Mouse (Mus musculus) G1E (cell line): ENCODE data around the gene Sptssb. TPM values are rescaled to one million over a fixed set of nuclear protein-coding genes. Genes with fewer than 3 reads are reported as not detected.
A peak's percentile ranks its signal among the peaks of the same experiment; 100 is the strongest.

Source experiments
- ATAC-seq: 2 replicates; pipeline ENCODE4 v1.8.0; 2016; ENCODE audit warnings: mild to moderate bottlenecking; ENCODE audit not compliant: insufficient number of reproducible peaks, poor library complexity, low FRiP score, severe bottlenecking; ENCODE audit errors: extremely low read depth
- DNase-seq: peaks from one replicate; pipeline ENCODE4 v3.0.0; 2012; ENCODE audit warnings: low spot score
- H3K27me3 ChIP-seq: 2 replicates; pipeline ENCODE4 v1.6.1; 2012; ENCODE audit warnings: mild to moderate bottlenecking, low read length, inconsistent platforms; ENCODE audit not compliant: insufficient read depth
- H3K36me3 ChIP-seq: replicated peaks from 2 replicates; pipeline ENCODE3; 2012; ENCODE audit warnings: mild to moderate bottlenecking, inconsistent platforms
- H3K4me1 ChIP-seq: 2 replicates; pipeline ENCODE4 v1.6.1; 2012; ENCODE audit warnings: low read depth, low read length, inconsistent platforms, mixed read lengths; ENCODE audit not compliant: insufficient read depth
- H3K4me3 ChIP-seq: 2 replicates; pipeline ENCODE4 v1.5.1; 2012; ENCODE audit warnings: low read depth, mild to moderate bottlenecking, inconsistent platforms, low read length, moderate library complexity, mixed read lengths
- H3K9me3 ChIP-seq: replicated peaks from 2 replicates; pipeline ENCODE4 v1.6.1; 2012; ENCODE audit warnings: inconsistent platforms
- CTCF ChIP-seq: IDR thresholded peaks from 2 replicates; pipeline ENCODE4 v1.5.1; 2012; ENCODE audit warnings: low read depth, low read length, inconsistent platforms, mixed read lengths
- GATA1 ChIP-seq: IDR thresholded peaks from 2 replicates; pipeline ENCODE4 v1.6.1; 2012; ENCODE audit warnings: borderline replicate concordance, low read length, inconsistent platforms, mixed read lengths
- GATA2 ChIP-seq: IDR thresholded peaks from 2 replicates; pipeline ENCODE4 v1.6.1; 2012; ENCODE audit warnings: low read depth, low read length, inconsistent platforms, borderline replicate concordance
- POLR2AphosphoS5 ChIP-seq: IDR thresholded peaks from 2 replicates; pipeline ENCODE4 v1.6.1; 2012; ENCODE audit warnings: low read depth, low read length, inconsistent platforms; ENCODE audit not compliant: insufficient replicate concordance
- TAL1 ChIP-seq: conservative IDR thresholded peaks from 2 replicates; pipeline ENCODE4 v1.6.1; 2012; ENCODE audit warnings: low read depth, low read length, inconsistent platforms, mixed read lengths
- polyA plus RNA-seq: library from polyadenylated mRNA; stranded (reverse); fragments of >175 nt; gene quantifications from 2 replicates; pipeline ENCODE4 v1.2.3, GENCODE M21; 2012
- total RNA-seq, 2 experiments: library from RNA; stranded (forward) in 1 of 2; stranded (reverse) in 1 of 2; fragments of 200-1000 nt in 1 of 2; fragments of >200 nt in 1 of 2; fragmentation: Nextera tagmentation in 1 of 2; gene quantifications; 2 replicates each; pipeline ENCODE4 v1.2.3; 2014 to 2017

The Sptssb gene
- total RNA-seq (2014; fragmentation: Nextera tagmentation) (not detected in 2 replicates), total RNA-seq (2017) (not detected in 2 replicates), polyA plus RNA-seq (not detected in 2 replicates)

DNA sequence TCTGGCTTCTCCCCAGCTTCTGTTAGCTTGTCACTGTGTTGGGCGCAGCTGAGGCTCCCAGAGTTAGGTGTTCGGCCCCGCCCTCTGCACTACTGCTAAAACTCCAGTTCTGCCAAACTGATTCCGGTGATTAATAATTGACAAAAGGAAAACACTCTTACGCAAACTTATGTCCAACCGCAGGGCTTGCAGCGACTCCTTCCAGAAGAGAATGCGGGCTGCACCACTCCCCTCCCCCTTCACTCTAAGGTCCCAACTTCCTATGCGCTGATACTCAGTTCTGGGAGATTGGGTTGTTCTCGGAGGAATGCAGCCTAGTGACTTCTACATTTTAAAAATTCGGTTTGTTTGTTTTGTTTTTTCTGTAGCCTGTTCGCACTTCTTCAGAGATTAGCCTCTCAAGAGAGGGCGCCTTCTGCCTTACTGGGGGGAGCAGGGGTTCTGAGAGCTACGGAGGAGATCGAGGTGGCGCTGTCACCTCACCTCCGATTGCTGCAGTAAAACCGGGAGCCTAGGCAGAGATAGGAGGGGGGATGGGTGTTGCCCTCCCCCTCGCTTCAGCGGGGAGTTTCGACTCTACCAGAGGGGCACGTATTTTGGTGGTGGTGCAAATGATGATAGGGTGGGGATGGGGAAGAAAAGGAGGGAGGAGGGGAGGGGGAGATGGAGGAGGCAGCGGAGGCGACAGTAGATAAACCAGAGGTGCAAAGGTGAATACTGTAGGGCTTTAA is at the start of gene Sptssb:
Sptssb (minus strand) TSS at position 83 of the 731 bp plus-strand sequence.
- no peak within 1 kb of the TSS for H3K4me3 ChIP-seq
- no peaks in the 10 kb centered on the region for H3K36me3 ChIP-seq
- ATAC-seq (no peak), DNase-seq (no peak)
- H3K27me3 ChIP-seq, result peaks cover 3% of the 10 kb centered on the region; the same call in 1 of the 2 replicates
- TF ChIP-seq GATA1 (no peak), POLR2AphosphoS5 (no peak), CTCF (no peak), GATA2 (no peak), TAL1 (no peak)
- no peaks in the 10 kb centered on the region for H3K4me1 ChIP-seq
- H3K9me3 ChIP-seq, result no peaks in the 10 kb centered on the region

GRCm38 (mm10) chr3:69908074-69908473 is 48.3 kb upstream of the Sptssb start:
- peak; percentile 6 for DNase-seq
- Histone ChIP-seq H3K27me3 (0 out of 2 replicates have a peak, but pooled peaks cover 2% of the 10 kb centered on the region), H3K9me3 (no peaks in the 10 kb centered on the region), H3K4me1 (peaks cover 2% of the 10 kb centered on the region; the same call in 1 of the 2 replicates), H3K4me3 (no peak overlapping the region), H3K36me3 (no peaks in the 10 kb centered on the region)
- TF ChIP-seq GATA2, result no peak
- no peak for TF ChIP-seq TAL1
- TF ChIP-seq GATA1, result no peak
- ATAC-seq, result no peak

DNA sequence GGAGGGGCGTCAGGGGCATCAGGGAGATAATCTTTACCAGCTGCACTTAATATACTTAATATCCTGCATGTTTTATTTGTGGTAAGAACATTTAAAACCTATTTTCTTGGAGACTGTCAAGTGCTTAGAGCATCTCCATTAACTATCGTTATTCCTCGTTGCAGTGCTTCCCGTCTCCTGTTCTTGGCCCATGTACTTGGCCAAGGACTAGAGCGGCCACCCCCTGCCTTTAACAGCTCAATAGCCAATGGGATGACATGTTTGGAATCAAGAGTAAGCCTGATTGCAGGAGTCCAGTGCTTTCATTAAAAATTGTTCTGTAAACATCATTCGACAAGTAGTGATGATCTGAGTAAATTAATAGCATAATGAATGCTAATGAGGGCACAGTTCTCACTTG is 47.8 kb upstream of the Sptssb start:
- ATAC-seq (no peak), DNase-seq (no peak)
- Histone ChIP-seq H3K27me3 (no peaks in the 10 kb centered on the region), H3K4me3 (no peak overlapping the region), H3K4me1 (peaks cover 2% of the 10 kb centered on the region; the same call in 1 of the 2 replicates), H3K9me3 (no peaks in the 10 kb centered on the region), H3K36me3 (no peaks in the 10 kb centered on the region)
- TF ChIP-seq GATA2, result no peak
- no peak for TF ChIP-seq CTCF
- no peak for TF ChIP-seq POLR2AphosphoS5
- no peak for TF ChIP-seq TAL1
- no peak for TF ChIP-seq GATA1

GRCm38 (mm10) chr3:69902787-69903477 is 43.2 kb upstream of the Sptssb start:
- DNase-seq, result no peak
- TF ChIP-seq POLR2AphosphoS5 (no peak), TAL1 (no peak), GATA2 (no peak), CTCF (no peak), GATA1 (no peak)

DNA sequence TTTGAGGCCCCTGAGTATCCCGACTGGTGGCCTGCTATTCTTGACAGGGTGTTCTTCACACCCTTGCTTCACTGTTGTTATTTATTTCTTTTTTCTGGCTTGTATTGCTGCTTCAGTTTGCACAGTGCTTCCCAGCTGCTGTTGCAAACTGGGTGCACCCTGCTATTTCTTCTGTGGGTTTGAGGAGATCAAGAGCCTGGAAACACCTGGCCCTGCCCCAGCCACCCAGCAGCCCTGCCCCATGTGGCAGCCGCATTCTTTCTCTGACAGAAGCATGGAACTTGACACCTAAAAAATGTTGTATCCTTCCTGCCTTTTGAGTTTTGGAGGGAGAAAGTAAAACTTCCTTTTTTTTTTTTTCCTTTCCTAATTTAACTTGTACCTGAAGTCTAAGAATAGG is 42.6 kb upstream of the Sptssb start:
- H3K4me1 ChIP-seq, result peaks cover 2% of the 10 kb centered on the region; the same call in 1 of the 2 replicates
- H3K36me3 ChIP-seq, result no peaks in the 10 kb centered on the region
- TF ChIP-seq CTCF (no peak), GATA1 (no peak), POLR2AphosphoS5 (no peak), TAL1 (no peak), GATA2 (no peak)
- no peak overlapping the region for H3K4me3 ChIP-seq
- ATAC-seq (no peak), DNase-seq (no peak)
- H3K9me3 ChIP-seq, result no peaks in the 10 kb centered on the region
- no peaks in the 10 kb centered on the region for H3K27me3 ChIP-seq

More at GRCm38 (mm10) chr3:69902787-69903477, 43.2 kb upstream of the Sptssb start:
- Histone ChIP-seq H3K4me3 (no peak overlapping the region), H3K27me3 (no peaks in the 10 kb centered on the region), H3K4me1 (peaks cover 2% of the 10 kb centered on the region; the same call in 1 of the 2 replicates), H3K9me3 (no peaks in the 10 kb centered on the region), H3K36me3 (no peaks in the 10 kb centered on the region)
- no peak for ATAC-seq

GRCm38 (mm10) chr3:69901874-69902381 is 42.2 kb upstream of the Sptssb start:
- DNase-seq, result no peak
- no peaks in the 10 kb centered on the region for H3K27me3 ChIP-seq
- peaks cover 2% of the 10 kb centered on the region; the same call in 1 of the 2 replicates for H3K4me1 ChIP-seq
- H3K9me3 ChIP-seq, result no peaks in the 10 kb centered on the region
- no peaks in the 10 kb centered on the region for H3K36me3 ChIP-seq
- ATAC-seq, result no peak
- no peak overlapping the region for H3K4me3 ChIP-seq
- TF ChIP-seq CTCF, result no peak
- TF ChIP-seq GATA2, result no peak
- TF ChIP-seq POLR2AphosphoS5, result no peak
